Mouse (Mus musculus): ENCODE data around the gene Ccdc32.
"Not testable (repeated sequence)": the region's sequence is repeated elsewhere in the genome, so short reads cannot be mapped to it uniquely, and the experiment has no call there.

Ccdc32 gene

DNA sequence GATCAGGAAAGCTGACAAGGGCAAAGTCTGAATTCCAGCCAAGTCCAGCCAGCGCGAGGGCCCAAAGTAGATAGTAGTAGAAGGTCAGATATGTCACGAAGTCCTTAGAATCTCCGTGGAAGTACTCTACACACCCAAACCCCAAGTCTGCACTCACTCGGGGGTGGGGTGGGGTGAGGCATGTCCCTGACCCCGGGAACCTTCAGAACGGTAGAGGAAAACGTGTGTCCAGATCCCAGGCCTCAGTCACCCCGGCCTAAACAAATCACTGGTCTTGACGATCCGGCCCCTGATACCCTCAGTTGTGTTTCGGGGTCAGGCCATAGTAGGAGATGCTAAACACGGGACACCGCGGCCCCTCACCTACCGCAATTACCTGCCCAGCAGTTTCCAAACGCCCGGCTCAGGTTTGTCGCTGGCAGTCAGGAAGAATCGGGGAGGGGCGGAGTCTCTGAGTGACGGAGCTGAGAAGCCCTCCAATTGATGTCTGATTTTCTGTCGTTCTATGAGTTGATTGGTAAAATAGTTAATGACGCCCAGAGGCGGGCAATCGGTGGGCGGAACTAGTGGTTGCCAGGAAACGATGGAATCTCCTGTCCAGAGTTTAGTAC is at the start of gene Ccdc32:
TSS of gene Ccdc32 (minus strand) at position 453 of the 611 bp plus-strand sequence.
- peak; percentile 92 for DNase-seq (ENCODE audit: low read depth)

DNA sequence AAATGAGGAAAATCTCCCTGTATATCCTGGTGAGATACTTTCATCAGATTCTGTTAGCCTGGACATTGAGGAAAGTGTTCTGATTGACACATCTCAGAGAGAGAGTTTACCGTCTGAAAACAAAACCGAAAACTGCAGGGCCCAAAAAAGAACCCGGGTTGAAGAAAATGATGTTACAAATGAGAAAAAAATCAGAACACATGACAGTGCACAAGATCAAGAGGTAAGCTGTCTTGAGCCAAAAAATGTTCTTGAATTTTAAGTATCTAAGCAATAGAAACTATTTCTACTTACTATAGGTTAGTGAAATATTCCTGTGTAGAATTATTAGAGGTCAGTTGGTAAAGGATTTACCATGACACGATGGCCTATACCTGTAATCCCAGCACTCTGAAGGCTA is 43.2 kb upstream of the Ccdc32 start:
- no peak for DNase-seq (ENCODE audit: low read depth)

DNA sequence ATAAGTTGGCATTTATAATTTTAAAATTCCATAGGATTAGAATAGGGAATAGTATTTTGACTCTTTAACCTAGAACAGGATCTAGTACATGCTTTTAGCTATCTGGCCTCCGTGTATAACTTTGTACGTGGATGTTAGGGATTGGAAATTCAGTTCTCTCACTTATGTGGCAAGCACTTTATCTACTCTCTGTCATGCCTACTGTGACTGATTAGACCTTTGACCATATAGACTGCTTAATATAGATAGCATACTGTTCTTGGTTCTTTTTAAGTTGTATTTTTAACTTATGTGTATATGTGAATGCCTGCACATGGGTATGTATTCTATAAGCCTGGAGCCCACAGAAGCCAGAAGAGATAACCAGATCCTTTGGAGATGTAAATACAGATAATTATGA is 30.9 kb upstream of the Ccdc32 start:
- DNase-seq (ENCODE audit: low read depth): no peak

DNA sequence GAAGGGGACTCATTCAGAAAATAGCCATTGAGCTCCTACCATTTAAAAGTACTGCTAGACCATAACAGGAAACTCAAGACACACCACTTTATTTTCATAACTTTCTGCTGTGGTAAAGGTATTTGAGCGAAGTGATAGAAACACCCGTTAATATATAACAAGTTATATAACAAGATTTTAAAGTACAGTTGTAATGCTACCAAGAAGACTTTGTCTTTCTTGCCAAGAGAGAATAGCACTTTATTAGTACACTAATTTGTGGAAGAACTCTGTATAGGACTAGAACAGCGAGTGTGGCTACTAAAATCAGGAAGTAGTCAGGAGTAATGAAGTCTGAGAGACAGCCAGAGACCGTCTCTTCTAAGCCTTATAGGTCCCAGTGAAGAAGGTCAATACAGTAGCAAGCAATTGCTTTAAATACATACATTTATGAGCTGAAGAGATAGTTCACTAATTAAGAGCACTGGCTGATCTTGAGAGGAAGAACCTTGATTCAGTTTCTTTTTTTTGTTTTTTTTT is 21.0 kb upstream of the Ccdc32 start:
- DNase-seq (ENCODE audit: low read depth): peak; percentile 25

- peak; percentile 60 for DNase-seq (ENCODE audit: low read depth)
These were observed 18.7 kb upstream of the Ccdc32 start for GRCm38 (mm10) chr2:119047849-119048248.

DNA sequence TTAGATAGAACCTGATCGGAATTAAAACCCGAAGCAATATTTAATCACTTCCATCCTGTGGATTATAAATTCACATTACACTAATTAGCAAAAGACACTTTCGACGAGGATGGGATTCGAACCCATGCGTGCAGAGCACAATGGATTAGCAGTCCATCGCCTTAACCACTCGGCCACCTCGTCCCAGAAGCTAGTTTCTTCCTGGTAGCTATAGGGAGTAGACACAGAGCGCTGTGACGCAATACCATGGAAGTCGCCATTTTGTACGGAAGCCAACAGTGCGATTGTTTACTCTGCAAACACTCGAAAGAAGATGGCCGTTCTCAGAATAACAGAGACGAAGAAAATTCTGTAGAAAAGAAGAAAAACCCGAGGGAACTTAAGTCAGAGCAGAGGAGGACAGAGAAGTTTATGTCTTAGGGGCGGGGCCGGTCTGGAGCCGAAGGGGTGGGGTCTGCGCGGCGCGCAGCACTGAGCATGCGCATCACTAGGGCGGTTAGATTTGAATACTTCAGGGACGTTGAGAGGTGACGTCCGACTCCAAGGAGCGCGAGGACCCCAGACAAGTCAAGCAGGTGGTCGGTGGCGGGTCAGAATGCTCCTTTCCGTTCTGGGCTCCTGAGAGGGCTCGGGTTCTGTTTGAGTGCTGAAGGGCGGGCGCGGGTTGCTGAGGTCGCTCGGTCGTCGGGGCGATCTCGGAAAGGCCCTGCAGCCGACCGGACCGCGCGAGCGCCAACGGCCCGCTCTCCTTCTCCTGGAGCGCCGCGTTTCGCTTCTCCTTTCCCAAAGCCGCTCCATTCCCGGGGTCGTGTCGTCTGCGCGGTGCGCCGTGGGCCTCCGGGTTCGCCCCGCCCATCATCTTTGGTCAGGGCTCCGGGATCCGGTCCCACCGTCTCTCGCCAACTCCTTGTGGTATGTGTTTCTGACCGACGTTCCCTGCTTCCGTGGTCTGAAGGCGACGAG is 17.7 kb upstream of the Ccdc32 start, which contains the start of gene Knl1:
TSS of gene Knl1 (plus strand) at position 471 of the 963 bp plus-strand sequence.
- DNase-seq (ENCODE audit: low read depth): peak; percentile 98

- no peak for DNase-seq (ENCODE audit: low read depth)
These were observed 16.0 kb upstream of the Ccdc32 start for GRCm38 (mm10) chr2:119045163-119045562.

DNA sequence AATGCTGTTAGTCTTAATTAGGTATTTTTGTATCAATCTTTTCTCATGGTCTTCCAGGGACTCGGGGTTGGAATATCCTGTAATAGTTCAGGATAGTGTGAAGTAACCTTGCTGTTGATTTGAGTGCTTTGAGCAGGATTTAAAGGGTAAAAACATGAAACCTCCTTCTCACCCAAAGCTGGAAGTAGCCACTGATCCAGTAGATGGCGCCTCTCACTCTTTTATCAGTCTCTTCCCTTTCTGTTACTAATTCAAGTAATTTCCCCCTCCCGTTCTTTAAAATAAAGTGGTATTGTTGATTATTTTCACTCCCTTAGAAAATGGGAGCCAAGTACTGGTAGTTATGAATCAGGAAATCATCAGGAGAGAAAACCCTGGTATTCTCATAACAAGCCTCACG is 11.7 kb upstream of the Ccdc32 start:
- DNase-seq (ENCODE audit: low read depth): peak; percentile 79

- DNase-seq (ENCODE audit: low read depth): no peak
These were observed 6.2 kb upstream of the Ccdc32 start for GRCm38 (mm10) chr2:119035397-119035745.

GRCm38 (mm10) chr2:119034656-119035396 is 5.6 kb upstream of the Ccdc32 start, which contains the start of gene Rpusd2:
Gene Rpusd2 (plus strand): TSS chr2:119034790.
- DNase-seq (ENCODE audit: low read depth): peak; percentile 98

- peak; percentile 91 for DNase-seq (ENCODE audit: low read depth)
These were observed 3.0 kb upstream of the Ccdc32 start for GRCm38 (mm10) chr2:119032191-119032590.

DNA sequence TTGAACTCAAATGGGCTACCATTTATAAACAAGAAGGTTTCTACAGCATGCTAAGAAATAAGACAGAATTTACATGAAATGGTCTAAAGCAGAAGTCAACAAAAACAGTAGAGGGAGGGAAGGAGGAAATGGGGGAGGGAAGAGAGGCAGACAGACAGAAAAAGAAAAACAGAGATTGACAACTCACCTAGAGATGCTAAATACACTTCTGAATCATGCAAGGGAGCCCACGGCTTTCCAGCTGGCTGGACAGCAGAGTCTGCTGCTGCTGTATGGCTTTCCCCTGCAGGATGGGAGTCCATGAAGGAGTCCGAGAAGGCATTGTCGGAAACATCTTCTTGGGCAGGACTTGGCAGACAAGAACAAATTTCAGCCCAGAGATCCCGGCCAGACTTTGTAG is 2.2 kb downstream of the Ccdc32 start:
- no peak for DNase-seq (ENCODE audit: low read depth)

DNA sequence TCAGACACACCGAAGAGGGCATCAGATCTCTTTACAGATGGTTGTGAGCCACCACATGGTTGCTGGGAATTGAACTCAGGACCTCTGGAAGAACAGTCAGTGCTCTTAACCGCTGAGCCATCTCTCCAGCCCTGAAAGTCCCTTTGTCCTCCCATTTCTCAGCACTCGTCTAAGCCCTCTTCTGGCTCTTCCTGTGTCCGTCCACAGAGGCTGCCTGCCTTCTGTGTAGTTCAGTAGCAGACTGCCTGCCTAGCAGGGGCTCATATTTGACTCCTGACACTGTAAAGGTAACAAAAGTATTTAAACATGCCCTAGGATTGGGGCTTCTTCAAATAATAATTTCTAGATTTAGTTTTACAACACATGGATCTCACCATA is 4.0 kb downstream of the Ccdc32 start:
- no peak for DNase-seq (ENCODE audit: low read depth)

- DNase-seq (ENCODE audit: low read depth): peak; percentile 55
These were observed 4.5 kb downstream of the Ccdc32 start for GRCm38 (mm10) chr2:119024536-119025238.

GRCm38 (mm10) chr2:119023154-119023660 is 6.0 kb downstream of the Ccdc32 start:
- DNase-seq (ENCODE audit: low read depth): peak; percentile 65

GRCm38 (mm10) chr2:119019538-119019937 is 9.7 kb downstream of the Ccdc32 start:
- DNase-seq (ENCODE audit: low read depth): no peak

DNA sequence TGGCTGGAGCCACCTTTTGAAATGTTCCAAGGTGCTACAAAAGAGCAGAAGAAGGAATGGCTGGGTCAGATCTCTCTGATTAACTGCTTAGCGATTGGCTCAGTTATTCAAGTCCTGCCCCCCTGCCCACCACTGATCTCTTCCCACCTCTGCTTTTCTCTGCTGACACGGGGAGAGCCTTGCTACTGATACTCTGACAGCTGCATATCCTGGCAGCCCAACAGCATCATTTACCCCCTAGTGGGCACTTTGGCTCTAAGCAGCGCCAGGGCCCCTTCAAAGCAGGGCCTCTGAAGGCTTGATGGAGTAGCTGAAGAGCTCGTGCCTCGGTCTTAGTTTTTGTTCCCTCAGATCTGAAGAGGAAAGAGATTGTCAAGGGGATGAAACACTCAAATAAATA is 10.1 kb downstream of the Ccdc32 start:
- DNase-seq (ENCODE audit: low read depth): no peak

DNA sequence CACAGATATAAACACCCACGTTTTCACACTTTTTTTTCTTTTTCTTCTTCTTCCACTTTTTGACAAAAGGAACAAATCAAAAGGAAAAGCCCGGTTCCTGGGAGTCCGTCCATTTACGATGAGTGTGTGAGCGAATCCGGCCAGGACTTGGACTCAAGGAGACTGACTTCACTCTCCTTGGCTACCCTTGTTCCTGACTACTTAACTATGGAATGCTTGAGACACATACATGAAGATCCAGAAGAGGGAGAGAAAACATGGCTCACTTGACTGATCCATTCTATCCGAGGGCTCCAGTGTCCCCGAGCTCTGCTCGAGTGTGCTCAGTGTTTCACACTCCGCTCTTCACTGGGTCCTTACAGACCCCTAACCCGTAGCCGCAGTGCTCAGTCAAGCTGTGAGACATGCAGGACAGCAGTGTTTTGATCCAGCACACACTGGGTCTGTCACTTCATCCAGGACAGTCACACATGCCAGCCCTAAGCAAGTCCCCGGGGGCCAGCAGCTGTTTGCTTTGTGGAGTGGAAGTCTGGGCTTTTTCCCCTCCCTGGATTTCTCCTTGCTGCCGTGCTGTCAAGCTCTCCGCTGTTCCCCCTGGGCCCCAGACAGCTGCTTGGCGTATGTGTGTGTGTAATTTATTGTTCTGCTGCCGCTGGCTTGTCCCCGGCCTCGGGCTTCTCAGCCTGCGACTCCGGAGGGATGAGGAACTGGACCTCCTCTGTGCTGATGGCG is 10.6 kb downstream of the Ccdc32 start:
- no peak for DNase-seq (ENCODE audit: low read depth)

GRCm38 (mm10) chr2:119017647-119018046 is 11.5 kb downstream of the Ccdc32 start:
- no peak for DNase-seq (ENCODE audit: low read depth)

- not testable (repeated sequence) for DNase-seq (ENCODE audit: low read depth)
These were observed 12.9 kb downstream of the Ccdc32 start for GRCm38 (mm10) chr2:119016312-119016711.

Measured in 416B (cell line).